Mouse (Mus musculus) limb, embryonic 10.5 days (tissue): ENCODE results near the gene Dlx5. TPM values are rescaled to one million over a fixed set of nuclear protein-coding genes. Genes with fewer than 3 reads are reported as not detected.

Source experiments
- DNase-seq: peaks from one replicate; pipeline ENCODE4 v3.0.0-alpha.2; 2017; ENCODE audit warnings: low spot score
- H3K27ac ChIP-seq: fragments of 300-500 bp; sonication (generic); 2 replicates; pipeline ENCODE4 v1.5.1; 2016; ENCODE audit warnings: mild to moderate bottlenecking
- H3K27me3 ChIP-seq: fragments of 300-500 bp; sonication (generic); 2 replicates; pipeline ENCODE4 v1.6.1; 2016; ENCODE audit warnings: low read depth, mild to moderate bottlenecking; ENCODE audit not compliant: poor library complexity, severe bottlenecking
- H3K36me3 ChIP-seq: fragments of 300-500 bp; sonication (generic); 2 replicates; pipeline ENCODE4 v1.6.1; 2016; ENCODE audit warnings: mild to moderate bottlenecking, moderate library complexity
- H3K4me1 ChIP-seq: fragments of 300-500 bp; sonication (generic); 2 replicates; pipeline ENCODE4 v1.6.1; 2016
- H3K4me3 ChIP-seq: fragments of 300-500 bp; sonication (generic); 2 replicates; pipeline ENCODE4 v1.5.1; 2016; ENCODE audit warnings: mild to moderate bottlenecking, moderate library complexity
- H3K9me3 ChIP-seq: fragments of 300-500 bp; sonication (generic); replicated peaks from 2 replicates; pipeline ENCODE4 v1.6.1; 2016; ENCODE audit warnings: mild to moderate bottlenecking
- WGBS: fragments of 180-500 bp; shearing (Covaris S2); methylation state at CpG from one replicate; pipeline ENCODE4 v1.1.7; 2016; 5-methylcytosine and 5-hydroxymethylcytosine counted together
- polyA plus RNA-seq: library from polyadenylated mRNA; unstranded; fragments of >200 nt; fragmentation: Nextera tagmentation; extraction: Ambion mirVana; gene quantifications from 2 replicates; pipeline ENCODE4 v1.2.1, GENCODE M21; 2016

The Dlx5 gene
- polyA plus RNA-seq, 1 experiment from 2014 or later: 9.3 TPM

GRCm38 (mm10) chr6:6852944-6853343 lies 28.9 kb downstream of the Dlx5 start:
- no peak for DNase-seq

GRCm38 (mm10) chr6:6851166-6851565 lies 30.7 kb downstream of the Dlx5 start:
- WGBS: 2% methylated on average over 10 of the region's 10 CpGs
- no peak for DNase-seq

More at GRCm38 (mm10) chr6:6852944-6853343, 28.9 kb downstream of the Dlx5 start:
- WGBS: 18% methylated on average over 3 of the region's 3 CpGs
- Histone ChIP-seq H3K36me3 (no peaks in the 10 kb centered on the region), H3K27me3 (peaks cover 100% of the 10 kb centered on the region), H3K27ac (no peak overlapping the region), H3K4me3 (no peak overlapping the region), H3K9me3 (no peaks in the 10 kb centered on the region), H3K4me1 (peaks cover 26% of the 10 kb centered on the region)

GRCm38 (mm10) chr6:6850324-6851060 lies 31.4 kb downstream of the Dlx5 start:
- Histone ChIP-seq H3K27me3 (peaks cover 98% of the 10 kb centered on the region), H3K27ac (no peak overlapping the region), H3K9me3 (no peaks in the 10 kb centered on the region), H3K4me1 (peaks cover 13% of the 10 kb centered on the region), H3K36me3 (no peaks in the 10 kb centered on the region), H3K4me3 (no peak overlapping the region)
- under 1% methylated on average over 26 of the region's 26 CpGs for WGBS
- DNase-seq: no peak

More at GRCm38 (mm10) chr6:6851166-6851565, 30.7 kb downstream of the Dlx5 start:
- Histone ChIP-seq H3K36me3 (no peaks in the 10 kb centered on the region), H3K27ac (no peak overlapping the region), H3K4me3 (no peak overlapping the region), H3K9me3 (no peaks in the 10 kb centered on the region), H3K27me3 (peaks cover 98% of the 10 kb centered on the region), H3K4me1 (peaks cover 20% of the 10 kb centered on the region)

GRCm38 (mm10) chr6:6849744-6850143 lies 32.1 kb downstream of the Dlx5 start:
- no peaks in the 10 kb centered on the region for H3K36me3 ChIP-seq
- H3K9me3 ChIP-seq: no peaks in the 10 kb centered on the region
- H3K27me3 ChIP-seq: peaks cover 95% of the 10 kb centered on the region
- peaks cover 5% of the 10 kb centered on the region; the same call in 1 of the 2 replicates for H3K4me1 ChIP-seq
- no peak overlapping the region for H3K4me3 ChIP-seq
- no peak overlapping the region for H3K27ac ChIP-seq
- WGBS: under 1% methylated on average over 12 of the region's 12 CpGs
- DNase-seq: no peak

GRCm38 (mm10) chr6:6848541-6848940 lies 33.3 kb downstream of the Dlx5 start:
- 9% methylated on average over 4 of the region's 4 CpGs for WGBS
- Histone ChIP-seq H3K27me3 (peaks cover 86% of the 10 kb centered on the region), H3K9me3 (no peaks in the 10 kb centered on the region), H3K36me3 (no peaks in the 10 kb centered on the region), H3K4me3 (no peak overlapping the region), H3K4me1 (0 out of 2 replicates have a peak, but pooled peaks cover 5% of the 10 kb centered on the region), H3K27ac (no peak overlapping the region)
- DNase-seq: no peak

GRCm38 (mm10) chr6:6833301-6833700 lies 48.6 kb downstream of the Dlx5 start:
- Histone ChIP-seq H3K36me3 (no peaks in the 10 kb centered on the region), H3K27me3 (no peaks in the 10 kb centered on the region; the same call in 1 of the 2 replicates), H3K4me1 (peaks cover 3% of the 10 kb centered on the region; the same call in 1 of the 2 replicates), H3K4me3 (no peak overlapping the region), H3K27ac (no peak overlapping the region), H3K9me3 (no peaks in the 10 kb centered on the region)
- DNase-seq: no peak
- WGBS: 85% methylated on average over 3 of the region's 3 CpGs

GRCm38 (mm10) chr6:6830446-6830845 lies 51.4 kb downstream of the Dlx5 start:
- DNase-seq: no peak
- Histone ChIP-seq H3K4me3 (no peak overlapping the region), H3K27me3 (no peaks in the 10 kb centered on the region), H3K27ac (no peak overlapping the region), H3K9me3 (no peaks in the 10 kb centered on the region), H3K36me3 (no peaks in the 10 kb centered on the region), H3K4me1 (peaks cover 7% of the 10 kb centered on the region; the same call in 1 of the 2 replicates)
- 76% methylated on average over 7 of the region's 7 CpGs for WGBS

Other genes starting within 250 kb of the Dlx5 start
- gene Dlx6, start 18.8 kb downstream of the Dlx5 start, polyA plus RNA-seq: 0.41 and 0.60 TPM in 2 replicates
- 6.7 and 6.8 TPM in 2 replicates for gene Sdhaf3, start 73.9 kb upstream of the Dlx5 start, polyA plus RNA-seq